Mouse (Mus musculus) bone marrow, adult 2 months (tissue): Measurements from ENCODE around the gene Slc22a14. TPM values are rescaled to one million over a fixed set of nuclear protein-coding genes. Genes with fewer than 3 reads are reported as not detected.

Experiments
- H3K27ac ChIP-seq: fragments of 200-500 bp; 2 replicates; pipeline ENCODE4 v1.5.1; 2012; ENCODE audit warnings: low read depth, mild to moderate bottlenecking, control low read depth, inconsistent platforms, low read length; ENCODE audit not compliant: control insufficient read depth, poor library complexity, insufficient read depth
- H3K4me1 ChIP-seq: fragments of 200-500 bp; 2 replicates; pipeline ENCODE4 v1.6.1; 2011; ENCODE audit warnings: low read length; ENCODE audit not compliant: control insufficient read depth, insufficient read depth
- H3K4me3 ChIP-seq: fragments of 200-500 bp; replicated peaks from 2 replicates; pipeline ENCODE3; 2011; ENCODE audit warnings: mild to moderate bottlenecking, low read depth, low read length, control low read depth; ENCODE audit not compliant: control insufficient read depth
- CTCF ChIP-seq: fragments of 200-500 bp; IDR thresholded peaks from 2 replicates; pipeline ENCODE4 v1.5.1; 2011; ENCODE audit warnings: low read length, control low read depth; ENCODE audit not compliant: control insufficient read depth, insufficient read depth
- POLR2A ChIP-seq: fragments of 200-500 bp; IDR thresholded peaks from 2 replicates; pipeline ENCODE4 v1.6.1; 2011; ENCODE audit warnings: low read depth, mild to moderate bottlenecking, control low read depth, low read length, borderline replicate concordance; ENCODE audit not compliant: control insufficient read depth
- WGBS: fragments of 180-500 bp; shearing (Covaris S2); methylation state at CpG from one replicate; pipeline ENCODE4 v1.1.7; 2018; 5-methylcytosine and 5-hydroxymethylcytosine counted together
- polyA plus RNA-seq: library from polyadenylated mRNA; stranded (reverse); fragments of >200 nt; gene quantifications from 2 replicates; pipeline ENCODE4 v1.2.4, GENCODE M21; 2011; ENCODE audit warnings: low replicate concordance; ENCODE audit not compliant: missing spikeins, insufficient read depth, insufficient read length

Gene Slc22a14
- polyA plus RNA-seq, 1 experiment = 8.0 TPM

- 83% methylated on average over 3 of the region's 3 CpGs for WGBS
- TF ChIP-seq CTCF (no peak), POLR2A (no peak)
- Histone ChIP-seq H3K4me3 (no peak overlapping the region), H3K4me1 (no peaks in the 10 kb centered on the region), H3K27ac (no peak overlapping the region)
These were observed 14.8 kb downstream of the Slc22a14 start for GRCm38 (mm10) chr9:119350531-119350930.

DNA sequence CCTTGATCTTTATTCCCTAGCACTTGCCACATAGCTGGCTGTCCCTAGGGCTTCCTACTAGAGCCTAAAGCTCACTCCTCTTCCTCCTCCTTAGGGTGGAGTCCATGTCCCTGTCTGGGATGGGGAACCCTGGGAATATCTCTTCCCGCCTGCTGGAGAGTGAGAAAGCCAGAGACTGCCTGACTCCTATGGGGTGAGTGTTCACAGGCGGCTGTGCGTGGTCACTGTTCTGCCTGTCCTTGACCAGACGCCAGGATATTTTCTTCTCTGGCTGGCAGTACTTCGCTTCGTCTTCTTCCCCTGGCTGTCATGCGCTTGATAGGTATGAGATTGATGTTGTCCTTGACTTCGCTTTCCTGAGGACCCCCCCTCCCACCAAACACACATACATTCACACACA is 19.0 kb downstream of the Slc22a14 start:
- Histone ChIP-seq H3K27ac (no peak overlapping the region), H3K4me1 (peaks cover 2% of the 10 kb centered on the region; the same call in 1 of the 2 replicates), H3K4me3 (no peak overlapping the region)
- WGBS = 88% methylated on average over 8 of the region's 8 CpGs
- TF ChIP-seq CTCF = no peak

GRCm38 (mm10) chr9:119342728-119343127 is 22.6 kb downstream of the Slc22a14 start:
- Histone ChIP-seq H3K4me3 (no peak overlapping the region), H3K4me1 (peaks cover 4% of the 10 kb centered on the region; the same call in 1 of the 2 replicates), H3K27ac (no peak overlapping the region)
- TF ChIP-seq CTCF (no peak), POLR2A (no peak)
- WGBS = 85% methylated on average over 7 of the region's 7 CpGs

DNA sequence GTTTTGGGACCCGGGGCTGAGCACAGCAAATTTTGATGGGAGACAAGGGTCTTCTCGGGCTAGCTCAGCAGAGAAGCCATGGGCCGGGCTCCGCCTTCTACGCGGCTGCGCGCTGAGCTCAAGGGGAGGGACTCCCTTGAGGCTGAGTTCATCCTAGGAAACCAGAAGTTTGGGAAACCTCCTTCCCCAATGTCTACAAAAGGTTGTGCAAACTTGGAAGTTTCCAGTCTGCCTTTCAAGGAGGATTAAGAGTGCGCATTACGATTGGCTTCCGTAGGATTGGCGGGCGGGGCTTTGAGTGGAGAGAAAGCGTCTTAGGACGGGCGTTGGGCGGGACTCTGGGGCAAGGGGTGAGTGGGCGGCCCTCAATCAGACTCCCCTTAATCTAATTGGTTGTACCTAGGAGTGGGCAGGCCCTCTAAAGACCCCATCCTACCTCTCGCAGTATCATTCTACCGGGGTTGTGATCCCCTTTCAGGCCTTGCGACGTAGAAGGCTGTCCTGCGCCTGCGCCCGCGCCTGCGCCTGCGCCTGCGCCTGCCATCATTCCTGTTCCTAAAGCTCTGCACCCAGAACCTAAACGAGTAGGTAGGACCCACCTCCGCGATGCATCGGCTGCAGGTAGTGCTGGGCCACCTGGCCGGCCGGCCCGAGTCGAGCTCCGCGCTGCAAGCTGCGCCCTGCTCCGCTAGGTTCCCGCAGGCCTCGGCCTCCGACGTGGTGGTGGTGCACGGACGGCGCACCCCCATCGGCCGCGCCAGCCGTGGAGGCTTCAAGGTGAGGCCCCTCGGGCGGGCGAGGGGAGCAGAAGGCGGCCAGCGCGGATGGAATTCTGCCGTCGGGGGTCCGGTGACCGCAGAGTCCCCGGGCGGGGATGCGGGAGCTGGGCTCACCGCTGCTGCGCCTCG is 24.2 kb downstream of the Slc22a14 start, which contains the start of gene Myd88:
Myd88 (minus strand) TSS at position 503 of the 908 bp plus-strand sequence.
- WGBS = under 1% methylated on average over 68 of the region's 68 CpGs
- TF ChIP-seq POLR2A (peak; percentile 71; the same call in 1 of the 2 replicates), CTCF (no peak)
- peak within 1 kb of the TSS; percentile 93 for H3K27ac ChIP-seq
- H3K4me3 ChIP-seq = peak within 1 kb of the TSS; percentile 91
- H3K4me1 ChIP-seq = peaks cover 4% of the 10 kb centered on the region; the same call in 1 of the 2 replicates

DNA sequence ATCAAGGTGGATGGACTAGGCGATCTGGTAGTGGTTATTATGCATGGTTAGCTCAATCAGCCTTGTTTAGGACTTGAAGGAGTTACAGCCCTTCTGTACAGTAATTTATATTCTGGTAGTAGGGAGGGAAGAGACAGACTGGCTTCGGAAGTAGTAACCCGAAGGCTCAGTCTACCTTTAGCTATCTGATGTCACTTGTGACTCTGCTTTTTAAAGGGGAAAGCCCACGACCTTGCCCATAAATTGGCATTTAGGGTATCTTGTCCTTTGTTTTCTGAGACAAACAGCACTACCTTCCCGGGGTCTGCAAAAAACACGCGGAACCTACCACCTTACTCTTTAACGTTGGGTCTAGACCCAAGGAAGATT is 25.2 kb downstream of the Slc22a14 start:
- 2% methylated on average over 8 of the region's 8 CpGs for WGBS
- TF ChIP-seq CTCF (no peak), POLR2A (no peak)
- peaks cover 4% of the 10 kb centered on the region; the same call in 1 of the 2 replicates for H3K4me1 ChIP-seq
- H3K27ac ChIP-seq = peak overlapping the region; percentile 93
- H3K4me3 ChIP-seq = peak overlapping the region; percentile 91

- Histone ChIP-seq H3K4me3 (peak within 1 kb of the TSS; percentile 91), H3K4me1 (peaks cover 5% of the 10 kb centered on the region; the same call in 1 of the 2 replicates), H3K27ac (peak within 1 kb of the TSS; percentile 93)
- TF ChIP-seq POLR2A = peak; percentile 51; the same call in 1 of the 2 replicates
- TF ChIP-seq CTCF = no peak
- WGBS = under 1% methylated on average over 43 of the region's 43 CpGs
These were observed 25.7 kb downstream of the Slc22a14 start, which contains the start of gene Acaa1a for GRCm38 (mm10) chr9:119339558-119340211. Acaa1a (plus strand) TSS chr9:119339676.

- H3K4me3 ChIP-seq = peak overlapping the region; percentile 91
- WGBS = 31% methylated on average over 7 of the region's 7 CpGs
- no peak overlapping the region for H3K27ac ChIP-seq
- peaks cover 8% of the 10 kb centered on the region; the same call in 1 of the 2 replicates for H3K4me1 ChIP-seq
- TF ChIP-seq CTCF = no peak
- TF ChIP-seq POLR2A = no peak
These were observed 26.2 kb downstream of the Slc22a14 start for GRCm38 (mm10) chr9:119339106-119339505.

DNA sequence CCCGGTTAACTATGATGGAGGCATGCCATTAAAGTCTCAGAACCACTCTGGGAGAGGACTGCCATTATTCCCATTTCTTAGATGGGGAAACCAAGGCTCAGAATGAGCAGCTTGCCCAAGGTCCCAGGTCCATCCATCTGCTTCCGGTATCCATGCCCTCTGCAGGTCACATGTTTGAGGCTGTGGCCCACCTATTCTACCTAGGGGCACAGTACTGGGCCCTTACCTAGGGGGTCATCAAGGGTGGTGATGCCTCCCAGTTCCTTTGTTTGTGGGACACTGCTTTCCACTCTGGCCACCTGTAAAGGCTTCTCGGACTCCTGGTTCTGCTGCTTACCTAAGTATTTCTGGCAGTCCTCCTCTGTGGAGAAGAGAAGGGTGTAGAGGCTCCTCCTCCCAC is 27.0 kb downstream of the Slc22a14 start:
- peaks cover 9% of the 10 kb centered on the region; the same call in 1 of the 2 replicates for H3K4me1 ChIP-seq
- no peak for TF ChIP-seq CTCF
- WGBS = 89% methylated on average over 3 of the region's 3 CpGs

GRCm38 (mm10) chr9:119337842-119338241 is 27.5 kb downstream of the Slc22a14 start:
- Histone ChIP-seq H3K4me1 (peaks cover 9% of the 10 kb centered on the region; the same call in 1 of the 2 replicates), H3K27ac (no peak overlapping the region), H3K4me3 (no peak overlapping the region)
- no peak for TF ChIP-seq POLR2A
- TF ChIP-seq CTCF = no peak
- 92% methylated on average over 14 of the region's 14 CpGs for WGBS

More for the DNA sequence above, 27.0 kb downstream of the Slc22a14 start:
- no peak overlapping the region for H3K4me3 ChIP-seq
- H3K27ac ChIP-seq = no peak overlapping the region
